Mouse (Mus musculus): Measurements from ENCODE around the gene Kctd4.

DNA sequence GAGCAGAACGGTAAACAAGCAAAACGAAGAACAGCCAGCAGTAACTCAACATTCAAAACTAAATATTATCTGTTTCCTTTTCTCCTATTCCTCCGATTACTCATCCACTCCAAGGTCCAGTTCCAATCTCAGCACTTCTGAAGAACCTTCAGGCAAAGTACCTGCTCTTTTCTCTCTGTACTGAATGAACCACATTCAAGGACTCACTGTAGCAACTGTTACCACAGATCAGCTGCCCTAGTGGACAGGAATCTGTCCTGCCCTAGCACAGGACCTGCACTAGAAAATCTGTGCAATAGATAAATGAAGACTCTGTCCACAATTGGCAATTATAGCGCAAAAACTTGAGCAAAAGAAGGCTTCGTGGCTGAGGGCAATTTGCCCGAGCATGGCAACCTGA is 36.1 kb downstream of the Kctd4 start:
- TF ChIP-seq CTCF (IDR thresholded peaks at IDR 0.05; ENCODE audit: low read depth) (no peak), EP300 (IDR thresholded peaks at IDR 0.05; ENCODE audit: low read depth) (no peak)

Measured in heart, postnatal 0 days (tissue).